Mouse (Mus musculus): ENCODE results near the gene Chd6. TPM values are rescaled to one million over a fixed set of nuclear protein-coding genes. Genes with fewer than 3 reads are reported as not detected.
A peak's percentile ranks its signal among the peaks of the same experiment; 100 is the strongest.

Chd6 gene
- total RNA-seq (2021): 10 to 100 TPM; 18.0 to 21.0 TPM
- long read RNA-seq, experiment 1, full-length matches to known transcripts: 1 of 7 reads
- long read RNA-seq, experiment 1, partial matches to known transcripts: 5 of 7 reads
- long read RNA-seq, experiment 1, other reads (novel, unspliced or antisense): 1 of 7 reads
- long read RNA-seq, experiment 2, partial matches to known transcripts: 13 of 15 reads
- long read RNA-seq, experiment 2, other reads (novel, unspliced or antisense): 2 of 15 reads

GRCm38 (mm10) chr2:161108933-161109371 is at the start of gene Chd6:
TSS of gene Chd6 (minus strand) at chr2:161109075.
- intact Hi-C loops (cut with DNase I): loop anchor here (10.0 kb wide), 1 partner anchor 1826 kb away; the partner anchor contains the start of gene Srsf6
- DNase-seq: peak; percentile 99
- TF ChIP-seq CTCF (IDR thresholded peaks at IDR 0.05): no peak
- Histone ChIP-seq H3K4me3 (peak within 1 kb of the TSS; percentile 98), H3K27ac (peak within 1 kb of the TSS; percentile 93)

DNA sequence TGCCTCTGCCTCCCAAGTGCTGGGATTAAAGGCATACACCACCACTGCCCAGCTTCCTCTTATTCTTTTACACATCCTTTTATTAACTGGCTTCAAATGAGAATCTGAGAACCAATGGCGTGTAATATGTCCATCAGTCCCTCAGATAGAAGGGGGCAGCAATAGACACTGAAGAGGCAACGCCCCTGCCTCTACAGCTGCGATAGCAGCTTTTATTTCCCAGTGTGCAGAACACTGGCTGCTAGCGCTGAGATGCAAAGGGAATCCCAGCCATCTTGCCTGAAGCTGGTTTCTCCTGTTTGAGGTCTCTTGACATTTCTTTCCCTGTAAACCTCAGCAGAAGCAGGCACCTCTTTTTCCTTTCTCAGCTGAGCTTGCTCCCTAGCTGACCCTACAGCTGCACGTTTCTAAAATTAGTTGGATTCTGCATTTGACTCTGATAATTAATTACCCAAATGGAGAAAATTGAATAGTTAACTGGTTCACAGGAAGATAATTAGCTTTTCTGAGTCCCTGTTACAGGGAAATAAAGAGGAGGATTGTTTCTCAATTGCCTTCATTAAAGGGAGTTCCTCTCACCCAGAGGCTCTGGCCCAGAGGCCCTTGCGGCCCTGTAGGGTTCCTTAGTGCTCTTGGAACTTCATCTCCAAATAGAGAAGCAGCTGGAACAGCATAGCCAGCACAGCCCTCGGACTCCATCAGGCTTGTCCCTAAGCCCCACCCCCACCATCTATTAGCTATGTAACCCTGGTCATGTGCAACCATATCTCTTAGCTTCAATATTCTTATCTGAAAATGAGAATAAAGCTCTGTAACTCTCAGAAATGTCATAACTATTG is 41.3 kb upstream of the Chd6 start:
- TF ChIP-seq CTCF (IDR thresholded peaks at IDR 0.05): no peak
- intact Hi-C loops (cut with DNase I): no loop called here
- Histone ChIP-seq H3K4me3 (no peak overlapping the region), H3K27ac (no peak overlapping the region)
- no peak for DNase-seq

DNA sequence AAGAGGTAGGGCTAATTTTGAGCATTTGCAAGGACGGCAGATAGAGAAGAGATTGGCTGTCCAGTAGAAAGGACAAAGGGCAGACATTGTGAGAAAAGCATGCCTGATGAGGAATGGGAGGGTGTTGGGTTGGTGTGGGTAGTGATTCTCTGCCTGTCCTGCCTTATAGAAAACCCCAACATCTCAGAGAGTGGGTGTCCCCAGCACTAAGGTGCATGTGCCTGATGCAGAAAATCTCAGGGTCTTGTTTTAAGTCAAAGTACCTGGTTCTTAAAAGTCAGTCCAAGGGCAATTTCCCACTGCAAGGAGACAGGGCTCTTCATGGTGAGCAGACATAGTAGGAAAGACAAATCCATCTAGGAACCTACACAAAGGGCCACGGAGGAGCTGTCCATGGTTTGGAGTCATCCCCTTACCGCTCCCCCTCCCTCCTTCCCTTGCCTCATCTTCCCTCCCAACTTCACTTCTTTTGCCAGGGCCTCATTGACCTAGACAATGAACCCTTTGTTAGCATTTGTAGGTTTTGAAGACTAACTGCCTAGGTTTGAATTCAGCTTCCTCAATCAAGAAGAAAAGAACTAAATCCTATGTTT is 39.6 kb upstream of the Chd6 start:
- intact Hi-C loops (cut with DNase I): no loop called here
- no peak for DNase-seq
- Histone ChIP-seq H3K4me3 (no peak overlapping the region), H3K27ac (no peak overlapping the region)
- no peak for TF ChIP-seq CTCF (IDR thresholded peaks at IDR 0.05)

GRCm38 (mm10) chr2:161147656-161148427 is 39.0 kb upstream of the Chd6 start:
- H3K27ac ChIP-seq: no peak overlapping the region
- TF ChIP-seq CTCF (IDR thresholded peaks at IDR 0.05): no peak
- no peak overlapping the region for H3K4me3 ChIP-seq
- intact Hi-C loops (cut with DNase I): no loop called here
- no peak for DNase-seq

GRCm38 (mm10) chr2:161144799-161145198 is 35.9 kb upstream of the Chd6 start:
- intact Hi-C loops (cut with DNase I): no loop called here
- Histone ChIP-seq H3K4me3 (no peak overlapping the region), H3K27ac (no peak overlapping the region)
- no peak for TF ChIP-seq CTCF (IDR thresholded peaks at IDR 0.05)
- DNase-seq: no peak

- no peak for TF ChIP-seq CTCF (IDR thresholded peaks at IDR 0.05)
- no peak overlapping the region for H3K4me3 ChIP-seq
- DNase-seq: no peak
- intact Hi-C loops (cut with DNase I): no loop called here
- no peak overlapping the region for H3K27ac ChIP-seq
These were observed 30.0 kb upstream of the Chd6 start for GRCm38 (mm10) chr2:161138672-161139536.

DNA sequence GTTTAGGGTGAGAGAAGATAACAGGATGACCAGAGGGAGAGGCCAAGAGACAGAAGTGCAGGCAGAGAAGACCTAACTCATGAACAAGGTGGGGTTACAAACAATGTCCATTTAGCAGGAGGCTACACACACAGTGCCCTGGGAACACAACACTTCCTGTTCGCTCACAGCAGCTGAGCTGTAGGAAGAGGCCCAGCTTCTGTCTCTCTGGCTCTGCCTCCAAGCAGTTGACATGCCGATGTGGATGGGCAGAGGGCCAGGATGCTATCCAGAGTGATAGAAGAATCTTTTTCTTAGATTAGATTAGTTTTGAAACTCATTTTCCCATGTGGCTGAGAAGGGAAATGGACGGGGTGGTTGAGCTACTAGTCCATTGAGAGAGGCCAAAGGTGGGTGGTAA is 28.1 kb upstream of the Chd6 start:
- TF ChIP-seq CTCF (IDR thresholded peaks at IDR 0.05): no peak
- H3K4me3 ChIP-seq: no peak overlapping the region
- DNase-seq: no peak
- no peak overlapping the region for H3K27ac ChIP-seq
- intact Hi-C loops (cut with DNase I): no loop called here

- Histone ChIP-seq H3K4me3 (peak overlapping the region; percentile 17; the same call in 1 of the 2 replicates), H3K27ac (no peak overlapping the region)
- intact Hi-C loops (cut with DNase I): no loop called here
- no peak for TF ChIP-seq CTCF (IDR thresholded peaks at IDR 0.05)
- no peak for DNase-seq
These were observed 19.7 kb upstream of the Chd6 start for GRCm38 (mm10) chr2:161128367-161129111.

DNA sequence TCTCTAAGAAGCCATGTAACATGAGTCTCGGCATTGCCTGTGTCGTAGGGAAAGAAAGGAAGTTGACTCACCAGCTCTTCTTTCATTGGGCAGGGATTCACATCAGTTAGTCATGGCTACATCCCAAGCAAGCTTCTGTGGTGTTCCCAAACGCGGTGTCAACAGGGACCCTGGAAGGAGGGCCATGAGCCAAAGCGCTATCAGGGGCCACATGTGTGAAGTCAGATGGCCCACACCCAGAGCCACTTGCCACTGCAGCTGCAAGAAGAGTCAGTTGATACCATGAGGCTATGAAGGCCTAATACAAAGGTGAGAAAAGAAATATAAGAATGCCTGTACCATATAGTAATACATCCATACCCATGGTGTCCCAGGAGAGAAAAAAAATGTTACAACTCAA is 3.1 kb upstream of the Chd6 start:
- Histone ChIP-seq H3K4me3 (no peak overlapping the region), H3K27ac (no peak overlapping the region)
- intact Hi-C loops (cut with DNase I): no loop called here
- TF ChIP-seq CTCF (IDR thresholded peaks at IDR 0.05): no peak
- DNase-seq: no peak

GRCm38 (mm10) chr2:161109398-161109821 is 535 bp upstream of the Chd6 start:
- Histone ChIP-seq H3K4me3 (peak overlapping the region; percentile 98), H3K27ac (peak overlapping the region; percentile 79)
- TF ChIP-seq CTCF (IDR thresholded peaks at IDR 0.05): peak; percentile 24; the same call in 1 of the 2 replicates
- intact Hi-C loops (cut with DNase I): loop anchor here (10.0 kb wide), 1 partner anchor 1825 kb away; the partner anchor contains the start of gene Srsf6
- DNase-seq: no peak

Measured in gastrocnemius, adult 2 months (tissue).